Mouse (Mus musculus) heart, postnatal 0 days (tissue): ENCODE data around the gene Dnmbp. TPM values are rescaled to one million over a fixed set of nuclear protein-coding genes. Genes with fewer than 3 reads are reported as not detected.

Experiments used
- ATAC-seq: fragments of 200-750 bp; cut with Nextera tagmentation; 2 replicates; pipeline ENCODE4 v1.8.0; 2017; ENCODE audit warnings: low read depth, moderate number of reproducible peaks, moderate library complexity; ENCODE audit not compliant: insufficient read depth
- DNase-seq: peaks from one replicate; pipeline ENCODE4 v3.0.0-alpha.2; 2016; ENCODE audit warnings: low spot score
- H3K27ac ChIP-seq: fragments of 300-500 bp; sonication (generic); 2 replicates; pipeline ENCODE4 v1.5.1; 2014; ENCODE audit warnings: low read depth, mild to moderate bottlenecking
- H3K27me3 ChIP-seq: fragments of 300-500 bp; sonication (generic); 2 replicates; pipeline ENCODE4 v1.6.1; 2014; ENCODE audit warnings: low read length, mixed read lengths; ENCODE audit not compliant: control insufficient read depth, insufficient read depth
- H3K36me3 ChIP-seq: fragments of 300-500 bp; sonication (generic); replicated peaks from 2 replicates; pipeline ENCODE4 v1.6.1; 2014; ENCODE audit warnings: low read length, mixed read lengths; ENCODE audit not compliant: control insufficient read depth, insufficient read depth
- H3K4me1 ChIP-seq: fragments of 300-500 bp; sonication (generic); 2 replicates; pipeline ENCODE4 v1.6.1; 2014; ENCODE audit warnings: antibody characterized with exemption; ENCODE audit not compliant: control insufficient read depth, insufficient read depth
- H3K4me2 ChIP-seq: fragments of 300-500 bp; sonication (generic); 2 replicates; pipeline ENCODE4 v1.6.1; 2014; ENCODE audit warnings: low read depth, mild to moderate bottlenecking, low read length, moderate library complexity
- H3K4me3 ChIP-seq: fragments of 300-500 bp; sonication (generic); 2 replicates; pipeline ENCODE4 v1.5.1; 2014; ENCODE audit warnings: low read depth, low read length
- H3K9ac ChIP-seq: fragments of 300-500 bp; sonication (generic); replicated peaks from 2 replicates; pipeline ENCODE4 v1.6.1; 2014; ENCODE audit warnings: low read depth, low read length, mixed read lengths
- H3K9me3 ChIP-seq: fragments of 300-500 bp; sonication (generic); replicated peaks from 2 replicates; pipeline ENCODE4 v1.6.1; 2016; ENCODE audit warnings: low read length; ENCODE audit not compliant: control insufficient read depth
- CTCF ChIP-seq: IDR thresholded peaks from 2 replicates; pipeline ENCODE4 v1.5.1; 2016; ENCODE audit warnings: antibody characterized with exemption, control low read depth, low read depth
- EP300 ChIP-seq: IDR thresholded peaks from 2 replicates; pipeline ENCODE4 v1.6.1; 2016; ENCODE audit warnings: antibody characterized with exemption, low read depth
- WGBS: fragments of 180-500 bp; shearing (Covaris S2); extraction: QIAGEN DNeasy Blood & Tissue Kit; methylation state at CpG from one replicate; pipeline ENCODE4 v1.1.7; 2014; 5-methylcytosine and 5-hydroxymethylcytosine counted together
- polyA plus RNA-seq: library from polyadenylated mRNA; unstranded; fragments of >200 nt; fragmentation: Nextera tagmentation; extraction: Ambion mirVana; gene quantifications from 2 replicates; pipeline ENCODE4 v1.2.1, GENCODE M21; 2015
- total RNA-seq: library from RNA; depleted of rRNA; stranded (reverse); fragments of >200 nt; gene quantifications from 2 replicates; pipeline ENCODE4 v1.2.3, GENCODE M21; 2014; ENCODE audit warnings: low replicate concordance

Dnmbp gene
- total and polyA plus RNA-seq, 2 experiments from 2014 or later, result 6.0 to 12.4 TPM

GRCm38 (mm10) chr19:43896441-43896840 lies 43.5 kb downstream of the Dnmbp start:
- H3K4me2 ChIP-seq, result no peak overlapping the region
- 66% methylated on average over 14 of the region's 14 CpGs for WGBS
- no peaks in the 10 kb centered on the region for H3K9me3 ChIP-seq
- H3K9ac ChIP-seq, result no peak overlapping the region
- H3K4me1 ChIP-seq, result no peaks in the 10 kb centered on the region
- no peak overlapping the region for H3K27ac ChIP-seq
- DNase-seq (no peak), ATAC-seq (no peak)
- no peaks in the 10 kb centered on the region for H3K27me3 ChIP-seq
- peaks cover 24% of the 10 kb centered on the region for H3K36me3 ChIP-seq
- TF ChIP-seq CTCF, result no peak
- no peak for TF ChIP-seq EP300
- H3K4me3 ChIP-seq, result no peak overlapping the region

DNA sequence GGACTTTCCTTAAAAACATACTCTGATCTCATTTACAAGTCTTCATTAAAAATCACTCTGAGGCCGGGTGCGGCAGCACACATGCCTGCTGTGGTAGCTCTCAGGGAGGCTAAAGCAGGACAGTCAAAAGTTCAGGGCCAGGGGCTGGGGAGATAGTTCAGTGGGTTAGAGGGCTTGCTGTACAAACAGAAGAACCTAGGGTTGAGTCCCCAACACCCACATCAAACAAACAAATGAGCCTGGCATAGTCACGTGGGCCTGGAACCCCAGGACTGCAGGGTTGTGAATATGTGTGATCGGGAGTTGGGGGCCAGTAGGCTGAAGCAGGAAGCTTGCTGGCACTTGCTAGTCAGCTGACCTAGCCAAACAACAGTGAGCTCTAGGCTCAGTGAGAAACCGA lies 44.0 kb downstream of the Dnmbp start:
- WGBS, result 92% methylated on average over 5 of the region's 5 CpGs
- no peak for DNase-seq
- ATAC-seq, result no peak
- H3K27me3 ChIP-seq, result no peaks in the 10 kb centered on the region
- H3K9ac ChIP-seq, result no peak overlapping the region
- no peaks in the 10 kb centered on the region for H3K4me1 ChIP-seq
- TF ChIP-seq CTCF (no peak), EP300 (no peak)
- no peak overlapping the region for H3K4me3 ChIP-seq
- no peak overlapping the region for H3K4me2 ChIP-seq
- H3K9me3 ChIP-seq, result no peaks in the 10 kb centered on the region
- peaks cover 19% of the 10 kb centered on the region for H3K36me3 ChIP-seq
- H3K27ac ChIP-seq, result no peak overlapping the region

- TF ChIP-seq EP300 (no peak), CTCF (no peak)
- peak overlapping the region; percentile 55 for H3K4me2 ChIP-seq
- H3K9ac ChIP-seq, result no peak overlapping the region
- H3K4me1 ChIP-seq, result no peaks in the 10 kb centered on the region
- DNase-seq, result no peak
- peak overlapping the region; percentile 30 for H3K27ac ChIP-seq
- 76% methylated on average over 9 of the region's 9 CpGs for WGBS
- H3K27me3 ChIP-seq, result no peaks in the 10 kb centered on the region
- H3K4me3 ChIP-seq, result no peak overlapping the region
- ATAC-seq, result no peak
- H3K36me3 ChIP-seq, result peaks cover 12% of the 10 kb centered on the region; the same call in 1 of the 2 replicates
- no peaks in the 10 kb centered on the region for H3K9me3 ChIP-seq
Observed at GRCm38 (mm10) chr19:43894821-43895220, 45.2 kb downstream of the Dnmbp start.

GRCm38 (mm10) chr19:43894070-43894469 lies 45.9 kb downstream of the Dnmbp start:
- peak; percentile 82 for DNase-seq
- H3K4me1 ChIP-seq, result no peaks in the 10 kb centered on the region
- WGBS, result 16% methylated on average over 7 of the region's 7 CpGs
- peak overlapping the region; percentile 26 for H3K4me3 ChIP-seq
- no peaks in the 10 kb centered on the region for H3K27me3 ChIP-seq
- no peak overlapping the region for H3K9ac ChIP-seq
- H3K9me3 ChIP-seq, result no peaks in the 10 kb centered on the region
- H3K36me3 ChIP-seq, result 0 out of 2 replicates have a peak, but pooled peaks cover 8% of the 10 kb centered on the region
- TF ChIP-seq CTCF (no peak), EP300 (no peak)
- peak; percentile 86 for ATAC-seq
- H3K27ac ChIP-seq, result peak overlapping the region; percentile 70
- peak overlapping the region; percentile 55 for H3K4me2 ChIP-seq

DNA sequence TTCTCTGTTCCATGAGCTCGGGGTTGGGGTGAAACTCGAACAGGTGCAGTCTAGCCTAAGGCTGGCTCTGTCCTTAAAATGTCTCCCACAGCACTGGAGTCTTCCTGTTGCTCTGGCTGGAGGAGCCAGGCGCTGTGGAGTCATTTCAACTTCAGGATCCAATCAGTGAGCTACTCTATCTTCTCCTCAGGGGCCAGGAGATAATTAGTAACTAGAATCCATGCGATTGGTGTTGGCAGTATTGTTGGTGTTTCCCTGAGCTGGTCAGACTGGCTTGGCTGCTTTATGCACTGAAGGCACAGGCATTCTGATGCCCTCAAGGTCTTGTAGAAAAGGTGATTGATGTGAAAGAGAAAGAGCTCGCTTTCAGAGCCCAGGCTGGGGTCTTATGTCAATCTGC lies 49.5 kb downstream of the Dnmbp start:
- H3K4me3 ChIP-seq, result no peak overlapping the region
- TF ChIP-seq EP300, result no peak
- TF ChIP-seq CTCF, result no peak
- H3K4me2 ChIP-seq, result no peak overlapping the region
- no peaks in the 10 kb centered on the region for H3K9me3 ChIP-seq
- H3K4me1 ChIP-seq, result no peaks in the 10 kb centered on the region
- 0 out of 2 replicates have a peak, but pooled peaks cover 4% of the 10 kb centered on the region for H3K36me3 ChIP-seq
- no peak overlapping the region for H3K27ac ChIP-seq
- H3K27me3 ChIP-seq, result no peaks in the 10 kb centered on the region
- no peak for DNase-seq
- ATAC-seq, result no peak
- no peak overlapping the region for H3K9ac ChIP-seq
- WGBS, result 72% methylated on average over 5 of the region's 5 CpGs

GRCm38 (mm10) chr19:43887725-43888124 lies 52.3 kb downstream of the Dnmbp start:
- H3K27me3 ChIP-seq, result no peaks in the 10 kb centered on the region
- H3K4me3 ChIP-seq, result no peak overlapping the region
- DNase-seq (no peak), ATAC-seq (no peak)
- H3K36me3 ChIP-seq, result 0 out of 2 replicates have a peak, but pooled peaks cover 4% of the 10 kb centered on the region
- no peak overlapping the region for H3K4me2 ChIP-seq
- no peak overlapping the region for H3K27ac ChIP-seq
- TF ChIP-seq EP300 (no peak), CTCF (no peak)
- WGBS, result 76% methylated on average over 2 of the region's 2 CpGs
- H3K9me3 ChIP-seq, result no peaks in the 10 kb centered on the region
- H3K4me1 ChIP-seq, result no peaks in the 10 kb centered on the region
- H3K9ac ChIP-seq, result no peak overlapping the region
